Mouse (Mus musculus) spleen, adult 2 months (tissue): Measurements from ENCODE around the gene Pigg.

Experiments used
- CTCF ChIP-seq: fragments of 200-500 bp; IDR thresholded peaks from 2 replicates; pipeline ENCODE4 v1.5.1; 2011; ENCODE audit warnings: mild to moderate bottlenecking, inconsistent platforms; ENCODE audit not compliant: insufficient read depth, insufficient read length, insufficient replicate concordance; ENCODE audit errors: extremely low read depth
- POLR2A ChIP-seq: fragments of 200-500 bp; IDR thresholded peaks from 2 replicates; pipeline ENCODE4 v1.6.1; 2011; ENCODE audit warnings: low read depth, low read length, inconsistent platforms

- TF ChIP-seq CTCF, result no peak
- TF ChIP-seq POLR2A, result no peak
Measured at GRCm38 (mm10) chr5:108368851-108369621, 56.6 kb downstream of the Pigg start.
